Mouse (Mus musculus): ENCODE measurements at regions not wholly inside any gene's neighbourhood (a gene's known extent, or its start where the extent isn't known, plus 50 kb on each side); places are given as distances from the start of the nearest gene placed in this dataset.

GRCm38 (mm10) chr10:72551561-72551960 lies 103.1 kb upstream of the Zwint start:
- DNase-seq (ENCODE audit: low read depth, low spot score), result no peak

GRCm38 (mm10) chr10:72573991-72574652 lies 80.5 kb upstream of the Zwint start:
- DNase-seq (ENCODE audit: low read depth, low spot score), result no peak

GRCm38 (mm10) chr10:72577713-72578112 lies 76.9 kb upstream of the Zwint start:
- no peak for DNase-seq (ENCODE audit: low read depth, low spot score)

GRCm38 (mm10) chr10:72578501-72578900 lies 76.1 kb upstream of the Zwint start:
- no peak for DNase-seq (ENCODE audit: low read depth, low spot score)

- DNase-seq (ENCODE audit: low read depth, low spot score), result no peak
These were observed 73.3 kb upstream of the Zwint start for GRCm38 (mm10) chr10:72581311-72581710.

- no peak for DNase-seq (ENCODE audit: low read depth, low spot score)
These were observed 66.1 kb upstream of the Zwint start for GRCm38 (mm10) chr10:72588561-72588960.

GRCm38 (mm10) chr10:72593049-72593448 lies 61.6 kb upstream of the Zwint start:
- DNase-seq (ENCODE audit: low read depth, low spot score), result no peak

Data from brain, embryonic 18.5 days (tissue).